Mouse (Mus musculus): ENCODE results near the gene Tomm40.

The Tomm40 gene

DNA sequence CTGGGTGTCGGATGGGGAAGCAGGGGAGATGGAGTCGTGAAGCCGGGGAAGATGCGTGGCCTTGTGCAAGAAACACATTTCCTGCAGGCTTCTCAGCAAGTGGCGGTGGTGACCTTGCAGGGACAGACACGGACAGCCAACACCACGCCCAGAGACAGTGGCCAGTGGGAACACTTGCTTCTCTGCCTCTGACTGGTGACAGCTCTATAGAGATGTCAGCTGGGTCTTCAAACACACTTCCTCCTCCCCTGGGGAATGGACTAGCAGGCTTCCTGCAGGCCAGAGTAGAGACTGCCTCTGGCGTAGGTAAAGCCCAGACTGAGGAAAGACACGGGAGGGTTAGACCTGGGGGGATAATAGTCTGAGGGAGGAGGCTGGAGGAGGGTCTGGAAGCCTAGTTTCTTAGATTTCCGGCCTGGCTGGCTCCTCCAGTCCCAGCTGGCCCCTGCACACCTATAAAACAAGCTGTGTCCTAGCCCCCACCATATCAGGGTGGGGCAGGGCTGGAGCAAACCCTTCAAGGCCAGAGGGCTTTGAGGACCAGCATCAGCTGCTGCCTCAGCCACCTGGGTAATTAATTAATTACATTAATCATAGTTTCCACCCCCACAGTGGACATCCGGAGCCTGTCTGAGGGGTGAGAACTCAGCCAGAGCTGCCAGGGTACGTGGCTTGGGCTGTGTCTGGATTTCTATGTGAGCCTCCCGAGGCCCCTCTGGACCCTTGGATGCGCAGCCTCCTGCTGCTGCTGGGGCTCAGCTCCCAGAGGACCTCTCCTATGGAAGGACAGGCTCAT, 29.6 kb upstream of the Tomm40 start:
- DNase-seq (ENCODE audit: low spot score in 2 of 2): no peak

GRCm38 (mm10) chr7:19743791-19744190, 28.6 kb upstream of the Tomm40 start:
- DNase-seq (ENCODE audit: low spot score in 2 of 2): no peak

DNA sequence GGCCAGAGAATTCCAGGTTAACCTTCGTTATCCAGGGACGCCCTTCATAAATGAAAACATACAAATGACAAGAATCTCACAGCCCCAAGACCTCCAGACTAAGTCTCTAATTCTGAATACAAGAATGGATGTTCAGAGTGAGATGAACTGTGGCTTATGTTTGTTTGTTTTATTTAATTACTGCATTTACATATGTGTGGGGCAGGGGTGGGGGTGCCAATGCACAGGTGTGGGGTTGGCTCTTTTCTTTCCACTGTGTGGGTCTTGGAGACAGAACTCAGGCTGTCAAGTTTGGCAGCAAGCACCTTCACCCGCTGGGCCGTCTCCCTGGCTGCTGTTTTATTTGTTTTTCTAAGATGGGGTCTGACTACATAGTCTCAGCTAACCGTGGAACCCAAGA, 27.2 kb upstream of the Tomm40 start:
- DNase-seq (ENCODE audit: low spot score in 2 of 2): no peak

- DNase-seq (ENCODE audit: low spot score in 2 of 2): no peak
Observed at GRCm38 (mm10) chr7:19741329-19742031, 26.2 kb upstream of the Tomm40 start.

GRCm38 (mm10) chr7:19740269-19740668, 25.0 kb upstream of the Tomm40 start:
- DNase-seq (ENCODE audit: low spot score in 2 of 2): no peak

GRCm38 (mm10) chr7:19738771-19739170, 23.5 kb upstream of the Tomm40 start:
- DNase-seq (ENCODE audit: low spot score in 2 of 2): no peak

DNA sequence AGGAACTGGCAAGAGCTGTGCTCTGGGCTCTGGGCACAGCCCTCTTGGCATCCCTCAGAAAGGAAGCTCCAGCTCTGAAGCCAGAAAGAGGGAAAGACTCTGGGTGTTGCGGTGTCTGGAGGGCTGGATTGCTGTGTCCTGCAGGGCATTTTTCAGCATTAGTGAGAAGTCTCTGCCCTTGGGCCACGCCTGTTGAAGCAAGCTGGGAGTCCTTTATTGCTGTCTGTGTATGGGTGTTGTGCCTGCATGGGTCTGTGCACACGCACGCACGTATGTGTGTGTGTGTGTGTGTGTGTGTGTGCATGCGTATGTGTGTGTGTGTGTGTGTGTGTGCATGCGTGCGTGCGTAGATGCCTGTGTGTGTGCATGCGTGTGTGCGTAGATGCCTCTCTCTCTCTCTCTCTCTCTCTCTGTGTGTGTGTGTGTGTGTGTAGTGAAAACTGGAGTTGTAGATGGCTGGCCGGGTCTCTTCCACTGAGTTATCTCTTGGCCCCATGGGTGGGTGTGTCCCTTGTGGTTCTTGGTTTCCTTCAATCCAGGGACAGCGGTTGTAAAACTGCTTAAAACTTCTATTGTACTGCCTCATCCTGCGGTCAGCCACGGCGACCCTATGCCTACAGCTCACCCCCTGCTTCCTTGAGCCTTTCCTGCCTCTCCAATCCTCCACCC, 21.3 kb upstream of the Tomm40 start:
- no peak for DNase-seq (ENCODE audit: low spot score in 2 of 2)

DNA sequence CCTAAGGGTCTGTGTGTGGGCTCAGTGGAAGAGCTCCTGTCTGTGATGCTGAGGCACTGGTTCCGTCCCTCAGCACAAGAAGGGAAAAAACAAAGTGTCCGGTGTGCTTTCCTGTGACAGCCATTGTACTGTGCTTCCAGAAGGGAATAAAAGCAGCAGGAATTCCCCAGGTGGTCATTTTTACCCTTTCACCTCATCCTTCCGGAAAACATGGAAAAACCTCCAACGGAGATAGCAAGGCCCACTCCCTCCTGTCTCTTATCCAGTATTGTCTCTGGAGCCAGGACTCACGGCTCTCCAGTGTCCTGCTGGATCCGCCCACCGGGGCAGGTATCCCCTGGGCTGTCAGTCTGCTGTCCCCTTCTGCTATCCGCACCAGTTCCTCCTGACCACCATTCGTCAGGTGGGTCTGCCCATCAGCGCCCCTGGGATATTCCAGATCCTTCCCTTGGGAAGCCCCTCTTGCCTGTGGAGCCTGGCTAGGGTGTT, 19.0 kb upstream of the Tomm40 start:
- no peak for DNase-seq (ENCODE audit: low spot score in 2 of 2)

- no peak for DNase-seq (ENCODE audit: low spot score in 2 of 2)
Observed at GRCm38 (mm10) chr7:19726541-19726940, 11.3 kb upstream of the Tomm40 start.

- DNase-seq (ENCODE audit: low spot score in 2 of 2): no peak
Observed at GRCm38 (mm10) chr7:19724167-19724566, 8.9 kb upstream of the Tomm40 start.

- no peak for DNase-seq (ENCODE audit: low spot score in 2 of 2)
Observed at GRCm38 (mm10) chr7:19722754-19723195, 7.5 kb upstream of the Tomm40 start.

- DNase-seq (ENCODE audit: low spot score in 2 of 2): no peak
Observed at GRCm38 (mm10) chr7:19719200-19719599, 4.0 kb upstream of the Tomm40 start.

- no peak for DNase-seq (ENCODE audit: low spot score in 2 of 2)
Observed at GRCm38 (mm10) chr7:19718297-19718952, 3.2 kb upstream of the Tomm40 start.

DNA sequence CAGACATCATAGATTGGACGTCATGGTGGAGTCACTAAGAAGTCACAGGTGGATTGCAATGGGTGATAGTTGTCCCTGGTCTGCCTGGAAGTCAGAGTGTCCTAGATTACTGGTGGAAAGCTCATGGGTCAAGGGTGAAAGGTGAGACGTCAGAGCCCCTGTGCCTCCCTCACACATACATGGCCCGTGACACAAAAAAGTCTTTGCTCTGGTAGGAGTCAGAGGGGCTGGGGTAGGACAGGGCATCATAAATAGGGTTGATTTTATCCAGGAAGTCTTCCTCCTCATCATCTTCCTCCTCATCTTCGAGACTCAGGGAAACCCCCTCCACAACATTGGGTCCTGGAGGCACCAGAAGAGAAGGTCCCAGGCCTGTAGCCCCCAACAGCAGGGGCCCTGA, 2.1 kb upstream of the Tomm40 start:
- no peak for DNase-seq (ENCODE audit: low spot score in 2 of 2)

DNA sequence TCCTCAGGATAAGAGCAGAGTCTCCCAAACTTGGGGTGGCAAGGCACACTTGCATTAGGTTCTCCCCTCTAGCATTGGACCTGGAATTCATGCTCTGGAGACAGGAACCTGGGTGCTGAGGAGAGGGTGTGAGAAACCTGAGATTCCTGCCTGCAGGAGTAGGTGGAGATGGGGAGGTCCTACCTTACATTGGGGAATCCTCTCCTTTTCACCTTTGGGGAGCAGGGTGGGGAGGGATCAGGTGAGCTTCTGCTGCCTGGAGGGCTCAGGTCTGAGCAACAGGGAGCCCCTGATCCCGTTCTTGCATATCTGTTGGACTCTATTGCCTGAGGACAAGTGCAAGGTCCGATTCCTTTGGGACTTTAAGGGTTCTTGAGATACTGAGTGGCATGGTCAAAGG, 1.6 kb upstream of the Tomm40 start:
- no peak for DNase-seq (ENCODE audit: low spot score in 2 of 2)

- no peak for DNase-seq (ENCODE audit: low spot score in 2 of 2)
Observed at GRCm38 (mm10) chr7:19716055-19716682, 931 bp upstream of the Tomm40 start.

DNA sequence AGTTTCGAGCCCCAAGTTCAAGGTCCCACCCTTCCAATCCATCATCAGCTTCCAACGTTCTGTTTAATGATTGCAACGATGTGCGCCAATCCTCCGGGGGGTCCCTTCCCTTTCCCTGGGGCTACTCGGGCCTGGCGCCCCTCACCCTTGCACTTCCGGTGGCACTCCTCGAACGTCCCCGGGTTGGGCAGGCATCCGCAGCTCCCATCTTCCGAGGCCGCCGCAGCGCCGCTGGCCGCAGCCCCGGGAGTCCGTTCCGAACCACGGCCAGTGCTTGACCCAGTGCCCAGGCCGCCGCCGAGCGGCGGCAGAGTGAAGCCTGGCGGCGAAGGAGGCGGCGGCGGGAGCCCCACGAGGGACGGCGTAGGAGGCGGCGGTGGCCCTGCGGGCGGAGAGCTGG, 402 bp downstream of the Tomm40 start:
- DNase-seq (ENCODE audit: low spot score in 2 of 2): no peak

DNA sequence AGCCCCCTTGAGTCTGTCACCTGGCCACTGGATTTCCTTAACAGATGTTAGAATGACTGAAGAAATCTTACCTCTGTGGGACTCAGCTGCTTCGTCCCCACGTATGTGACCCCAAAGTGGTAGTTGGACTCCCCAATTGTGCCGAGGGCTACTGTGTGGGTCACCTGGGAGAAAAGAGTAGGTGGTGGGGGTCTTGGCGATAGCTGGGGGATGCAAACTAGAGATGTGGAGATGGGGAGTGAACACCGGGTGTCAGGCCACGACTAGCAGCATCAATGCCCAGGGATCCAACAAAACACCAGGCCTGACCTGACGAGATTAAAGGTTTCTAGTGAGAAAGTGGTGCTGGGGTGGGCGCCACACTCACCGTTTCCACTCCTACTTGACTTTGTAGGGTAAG, 1.6 kb downstream of the Tomm40 start:
- no peak for DNase-seq (ENCODE audit: low spot score in 2 of 2)

- DNase-seq (ENCODE audit: low spot score in 2 of 2): peak in 1 of 2 experiments; percentile 42
Observed at GRCm38 (mm10) chr7:19713196-19713595, 2.0 kb downstream of the Tomm40 start.

DNA sequence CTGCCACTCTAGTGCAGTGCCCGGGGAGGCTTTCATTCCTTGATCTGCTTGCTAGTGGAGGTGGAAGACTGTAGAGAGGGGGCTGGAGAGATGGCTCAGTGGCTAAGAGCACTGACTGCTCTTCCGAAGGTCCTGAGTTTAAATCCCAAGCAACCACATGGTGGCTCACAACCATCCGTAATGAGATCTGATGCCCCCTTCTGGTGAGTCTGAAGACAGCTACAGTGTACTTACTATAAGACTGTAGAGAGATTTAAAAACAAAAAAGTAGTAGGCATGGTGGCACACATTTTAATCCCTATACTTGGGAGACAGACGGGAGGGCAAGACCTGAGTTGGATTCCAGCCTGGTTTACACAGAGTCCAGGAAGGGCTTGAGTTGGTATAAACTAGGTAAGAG, 2.8 kb downstream of the Tomm40 start:
- no peak for DNase-seq (ENCODE audit: low spot score in 2 of 2)

GRCm38 (mm10) chr7:19710650-19711049, 4.6 kb downstream of the Tomm40 start:
- DNase-seq (ENCODE audit: low spot score in 2 of 2): no peak

- DNase-seq (ENCODE audit: low spot score in 2 of 2): no peak
Observed at GRCm38 (mm10) chr7:19705271-19705670, 10.0 kb downstream of the Tomm40 start.

Data from spleen, postnatal 36 days (tissue).